Mouse (Mus musculus) liver, embryonic 15.5 days (tissue): ENCODE measurements around the gene Oaz2. TPM values are rescaled to one million over a fixed set of nuclear protein-coding genes. Genes with fewer than 3 reads are reported as not detected.

Experiments
- ATAC-seq: fragments of 200-750 bp; cut with Nextera tagmentation; 2 replicates; pipeline ENCODE4 v1.8.0; 2017; ENCODE audit warnings: moderate number of reproducible peaks, mild to moderate bottlenecking, moderate library complexity; ENCODE audit not compliant: insufficient read depth
- H3K27ac ChIP-seq: fragments of 300-500 bp; sonication (generic); replicated peaks from 2 replicates; pipeline ENCODE4 v1.5.1; 2015; ENCODE audit warnings: mild to moderate bottlenecking, inconsistent platforms
- H3K27me3 ChIP-seq: fragments of 300-500 bp; sonication (generic); 2 replicates; pipeline ENCODE4 v1.6.1; 2015; ENCODE audit warnings: mild to moderate bottlenecking, inconsistent platforms
- H3K36me3 ChIP-seq: fragments of 300-500 bp; sonication (generic); replicated peaks from 2 replicates; pipeline ENCODE4 v1.6.1; 2015; ENCODE audit warnings: moderate library complexity, mild to moderate bottlenecking, inconsistent platforms
- H3K4me1 ChIP-seq: fragments of 300-500 bp; sonication (generic); replicated peaks from 2 replicates; pipeline ENCODE4 v1.6.1; 2015; ENCODE audit warnings: inconsistent platforms
- H3K4me2 ChIP-seq: fragments of 300-500 bp; sonication (generic); 2 replicates; pipeline ENCODE4 v1.6.1; 2015; ENCODE audit warnings: moderate library complexity, mild to moderate bottlenecking, inconsistent platforms
- H3K4me3 ChIP-seq: fragments of 300-500 bp; sonication (generic); replicated peaks from 2 replicates; pipeline ENCODE4 v1.5.1; 2015; ENCODE audit warnings: mild to moderate bottlenecking, inconsistent platforms
- H3K9ac ChIP-seq: fragments of 300-500 bp; sonication (generic); 2 replicates; pipeline ENCODE4 v1.6.1; 2015; ENCODE audit warnings: moderate library complexity, mild to moderate bottlenecking, inconsistent platforms
- H3K9me3 ChIP-seq: fragments of 300-500 bp; sonication (generic); replicated peaks from 2 replicates; pipeline ENCODE4 v1.6.1; 2016; ENCODE audit warnings: inconsistent platforms
- WGBS: fragments of 180-500 bp; shearing (Covaris S2); methylation state at CpG from one replicate; pipeline ENCODE4 v1.1.7; 2015; ENCODE audit warnings: mixed read lengths; ENCODE audit not compliant: insufficient replicate concordance; 5-methylcytosine and 5-hydroxymethylcytosine counted together
- polyA plus RNA-seq: library from polyadenylated mRNA; unstranded; fragments of >200 nt; fragmentation: Nextera tagmentation; extraction: Ambion mirVana; gene quantifications from 2 replicates; pipeline ENCODE4 v1.2.1, GENCODE M21; 2015

Oaz2 gene
- polyA plus RNA-seq = 48.8 and 51.7 TPM in 2 replicates

GRCm38 (mm10) chr9:65667701-65668100 lies at the start of gene Oaz2:
Oaz2 (plus strand) TSS chr9:65668001.
- 76% methylated on average over 8 of the region's 8 CpGs for WGBS
- no peak within 1 kb of the TSS for H3K4me2 ChIP-seq
- H3K4me1 ChIP-seq = peaks cover 14% of the 10 kb centered on the region; the same call in 1 of the 2 replicates
- H3K27me3 ChIP-seq = no peaks in the 10 kb centered on the region
- no peaks in the 10 kb centered on the region for H3K9me3 ChIP-seq
- no peak within 1 kb of the TSS for H3K4me3 ChIP-seq
- H3K27ac ChIP-seq = no peak within 1 kb of the TSS
- no peak within 1 kb of the TSS for H3K9ac ChIP-seq
- no peaks in the 10 kb centered on the region for H3K36me3 ChIP-seq
- ATAC-seq = no peak

GRCm38 (mm10) chr9:65619311-65619710 lies 48.5 kb upstream of the Oaz2 start:
- H3K9ac ChIP-seq = no peak overlapping the region
- H3K36me3 ChIP-seq = no peaks in the 10 kb centered on the region
- no peaks in the 10 kb centered on the region for H3K9me3 ChIP-seq
- no peak overlapping the region for H3K4me3 ChIP-seq
- H3K27me3 ChIP-seq = no peaks in the 10 kb centered on the region
- no peak overlapping the region for H3K27ac ChIP-seq
- WGBS = 46% methylated on average over 3 of the region's 3 CpGs
- H3K4me2 ChIP-seq = no peak overlapping the region
- no peak for ATAC-seq
- no peaks in the 10 kb centered on the region for H3K4me1 ChIP-seq

GRCm38 (mm10) chr9:65621196-65621595 lies 46.6 kb upstream of the Oaz2 start:
- Histone ChIP-seq H3K4me2 (no peak overlapping the region), H3K9ac (no peak overlapping the region), H3K27ac (no peak overlapping the region), H3K4me1 (no peaks in the 10 kb centered on the region), H3K36me3 (no peaks in the 10 kb centered on the region), H3K4me3 (no peak overlapping the region), H3K27me3 (peaks cover 13% of the 10 kb centered on the region), H3K9me3 (no peaks in the 10 kb centered on the region)
- WGBS = 65% methylated on average over 4 of the region's 4 CpGs
- ATAC-seq = no peak

- H3K27ac ChIP-seq = no peak overlapping the region
- H3K4me3 ChIP-seq = no peak overlapping the region
- peaks cover 17% of the 10 kb centered on the region for H3K27me3 ChIP-seq
- H3K36me3 ChIP-seq = no peaks in the 10 kb centered on the region
- H3K9ac ChIP-seq = no peak overlapping the region
- ATAC-seq = no peak
- no peak overlapping the region for H3K4me2 ChIP-seq
- no peaks in the 10 kb centered on the region for H3K4me1 ChIP-seq
- H3K9me3 ChIP-seq = no peaks in the 10 kb centered on the region
- 46% methylated on average over 2 of the region's 2 CpGs for WGBS
These were observed 46.1 kb upstream of the Oaz2 start for GRCm38 (mm10) chr9:65621666-65622065.

GRCm38 (mm10) chr9:65622826-65623225 lies 45.0 kb upstream of the Oaz2 start:
- Histone ChIP-seq H3K36me3 (no peaks in the 10 kb centered on the region), H3K9me3 (no peaks in the 10 kb centered on the region), H3K4me2 (no peak overlapping the region), H3K27me3 (peaks cover 29% of the 10 kb centered on the region), H3K9ac (no peak overlapping the region), H3K27ac (no peak overlapping the region), H3K4me1 (no peaks in the 10 kb centered on the region), H3K4me3 (no peak overlapping the region)
- 42% methylated on average over 5 of the region's 5 CpGs for WGBS
- no peak for ATAC-seq

- 39% methylated on average over 2 of the region's 2 CpGs for WGBS
- no peak for ATAC-seq
These were observed 43.5 kb upstream of the Oaz2 start for GRCm38 (mm10) chr9:65624266-65624665.

GRCm38 (mm10) chr9:65629025-65629766 lies 38.6 kb upstream of the Oaz2 start, which contains the start of gene Rbpms2:
Rbpms2 (plus strand) TSS chr9:65629648.
- H3K27me3 ChIP-seq = peaks cover 91% of the 10 kb centered on the region
- WGBS = 2% methylated on average over 39 of the region's 40 CpGs

More at GRCm38 (mm10) chr9:65624266-65624665, 43.5 kb upstream of the Oaz2 start:
- no peak overlapping the region for H3K4me3 ChIP-seq
- H3K4me1 ChIP-seq = peaks cover 4% of the 10 kb centered on the region
- H3K36me3 ChIP-seq = no peaks in the 10 kb centered on the region
- no peak overlapping the region for H3K4me2 ChIP-seq
- H3K9ac ChIP-seq = no peak overlapping the region
- H3K27me3 ChIP-seq = peaks cover 43% of the 10 kb centered on the region
- no peaks in the 10 kb centered on the region for H3K9me3 ChIP-seq
- H3K27ac ChIP-seq = no peak overlapping the region

GRCm38 (mm10) chr9:65629767-65630630 lies 37.8 kb upstream of the Oaz2 start:
- Histone ChIP-seq H3K4me2 (peak overlapping the region; percentile 71), H3K36me3 (no peaks in the 10 kb centered on the region), H3K9ac (peak overlapping the region; percentile 27), H3K9me3 (no peaks in the 10 kb centered on the region), H3K4me1 (peaks cover 15% of the 10 kb centered on the region), H3K4me3 (peak overlapping the region; percentile 60), H3K27me3 (peaks cover 92% of the 10 kb centered on the region), H3K27ac (peak overlapping the region; percentile 53; the same call in 1 of the 2 replicates)
- peak; percentile 83 for ATAC-seq
- WGBS = under 1% methylated on average over 69 of the region's 83 CpGs

More at GRCm38 (mm10) chr9:65629025-65629766, 38.6 kb upstream of the Oaz2 start, which contains the start of gene Rbpms2:
- Histone ChIP-seq H3K9ac (peak within 1 kb of the TSS; percentile 27), H3K36me3 (no peaks in the 10 kb centered on the region), H3K4me1 (peaks cover 15% of the 10 kb centered on the region), H3K9me3 (no peaks in the 10 kb centered on the region), H3K27ac (peak within 1 kb of the TSS; percentile 53; the same call in 1 of the 2 replicates), H3K4me2 (peak within 1 kb of the TSS; percentile 71), H3K4me3 (peak within 1 kb of the TSS; percentile 60)
- ATAC-seq = no peak

GRCm38 (mm10) chr9:65630631-65631353 lies 37.0 kb upstream of the Oaz2 start:
- Histone ChIP-seq H3K27ac (peak overlapping the region; percentile 53), H3K27me3 (peaks cover 85% of the 10 kb centered on the region), H3K9me3 (no peaks in the 10 kb centered on the region), H3K4me3 (peak overlapping the region; percentile 60), H3K4me2 (peak overlapping the region; percentile 71), H3K4me1 (peaks cover 15% of the 10 kb centered on the region), H3K9ac (peak overlapping the region; percentile 23), H3K36me3 (no peaks in the 10 kb centered on the region)
- ATAC-seq = peak; percentile 75
- WGBS = under 1% methylated on average over 76 of the region's 78 CpGs

GRCm38 (mm10) chr9:65631354-65632021 lies 36.3 kb upstream of the Oaz2 start:
- H3K4me2 ChIP-seq = peak overlapping the region; percentile 71
- no peaks in the 10 kb centered on the region for H3K36me3 ChIP-seq
- no peaks in the 10 kb centered on the region for H3K9me3 ChIP-seq
- H3K4me1 ChIP-seq = peaks cover 15% of the 10 kb centered on the region
- peak overlapping the region; percentile 23; the same call in 1 of the 2 replicates for H3K9ac ChIP-seq
- WGBS = 9% methylated on average over 16 of the region's 16 CpGs
- peak overlapping the region; percentile 60 for H3K4me3 ChIP-seq
- peaks cover 79% of the 10 kb centered on the region for H3K27me3 ChIP-seq
- ATAC-seq = no peak
- no peak overlapping the region for H3K27ac ChIP-seq
